Mouse (Mus musculus): ENCODE measurements around the gene Gtf2h4. TPM values are rescaled to one million over a fixed set of nuclear protein-coding genes. Genes with fewer than 3 reads are reported as not detected.
A peak's percentile ranks its signal among the peaks of the same experiment; 100 is the strongest.

Gtf2h4 gene
- polyA plus RNA-seq, 1 experiment from 2014 or later, result 29.2 TPM

- Histone ChIP-seq H3K36me3 (peaks cover 62% of the 10 kb centered on the region), H3K4me1 (replicated peaks) (peaks cover 30% of the 10 kb centered on the region), H3K4me3 (no peak overlapping the region), H3K27me3 (no peaks in the 10 kb centered on the region), H3K27ac (no peak overlapping the region), H3K4me2 (no peak overlapping the region), H3K9ac (0 out of 2 replicates have a peak overlapping the region, but pooled peaks have one; percentile 19), H3K9me3 (no peaks in the 10 kb centered on the region)
- WGBS, result 94% methylated on average over 5 of the region's 5 CpGs
- ATAC-seq (ENCODE audit: low FRiP score), result no peak
Observed at GRCm38 (mm10) chr17:35693906-35694305, 20.4 kb upstream of the Gtf2h4 start.

GRCm38 (mm10) chr17:35692368-35692767 is 18.8 kb upstream of the Gtf2h4 start:
- Histone ChIP-seq H3K9ac (no peak overlapping the region), H3K4me3 (no peak overlapping the region), H3K4me1 (replicated peaks) (peaks cover 15% of the 10 kb centered on the region), H3K36me3 (peaks cover 78% of the 10 kb centered on the region), H3K27ac (no peak overlapping the region), H3K9me3 (no peaks in the 10 kb centered on the region), H3K4me2 (no peak overlapping the region), H3K27me3 (no peaks in the 10 kb centered on the region)
- ATAC-seq (ENCODE audit: low FRiP score), result no peak
- WGBS, result 88% methylated on average over 4 of the region's 4 CpGs

- no peak for ATAC-seq (ENCODE audit: low FRiP score)
- Histone ChIP-seq H3K4me3 (no peak overlapping the region), H3K9ac (no peak overlapping the region), H3K9me3 (no peaks in the 10 kb centered on the region), H3K27ac (no peak overlapping the region), H3K4me1 (replicated peaks) (peaks cover 10% of the 10 kb centered on the region), H3K36me3 (peaks cover 83% of the 10 kb centered on the region), H3K27me3 (no peaks in the 10 kb centered on the region), H3K4me2 (no peak overlapping the region)
- 78% methylated on average over 4 of the region's 4 CpGs for WGBS
Observed at GRCm38 (mm10) chr17:35691811-35692210, 18.3 kb upstream of the Gtf2h4 start.

- 91% methylated on average over 18 of the region's 18 CpGs for WGBS
- Histone ChIP-seq H3K4me2 (no peak overlapping the region), H3K27ac (no peak overlapping the region), H3K9me3 (no peaks in the 10 kb centered on the region), H3K9ac (no peak overlapping the region; the same call in 1 of the 2 replicates), H3K36me3 (peaks cover 91% of the 10 kb centered on the region), H3K27me3 (no peaks in the 10 kb centered on the region), H3K4me3 (no peak overlapping the region), H3K4me1 (replicated peaks) (peaks cover 15% of the 10 kb centered on the region)
- no peak for ATAC-seq (ENCODE audit: low FRiP score)
Observed at GRCm38 (mm10) chr17:35689936-35690645, 16.6 kb upstream of the Gtf2h4 start.

GRCm38 (mm10) chr17:35688347-35689175 is 15.0 kb upstream of the Gtf2h4 start:
- Histone ChIP-seq H3K36me3 (peaks cover 98% of the 10 kb centered on the region), H3K9me3 (no peaks in the 10 kb centered on the region), H3K27ac (no peak overlapping the region; the same call in 1 of the 2 replicates), H3K9ac (peak overlapping the region; percentile 26; the same call in 1 of the 2 replicates), H3K4me2 (no peak overlapping the region), H3K4me1 (replicated peaks) (peaks cover 16% of the 10 kb centered on the region), H3K4me3 (no peak overlapping the region), H3K27me3 (no peaks in the 10 kb centered on the region)
- ATAC-seq (ENCODE audit: low FRiP score), result no peak
- WGBS, result 90% methylated on average over 25 of the region's 25 CpGs

GRCm38 (mm10) chr17:35685061-35685460 is 11.5 kb upstream of the Gtf2h4 start:
- H3K9ac ChIP-seq, result 0 out of 2 replicates have a peak overlapping the region, but pooled peaks have one; percentile 49
- peaks cover 98% of the 10 kb centered on the region for H3K36me3 ChIP-seq
- H3K9me3 ChIP-seq, result no peaks in the 10 kb centered on the region
- ATAC-seq (ENCODE audit: low FRiP score), result no peak
- no peak overlapping the region for H3K4me2 ChIP-seq
- WGBS, result 56% methylated on average over 9 of the region's 9 CpGs
- H3K27ac ChIP-seq, result peak overlapping the region; percentile 66
- no peak overlapping the region for H3K4me3 ChIP-seq
- peaks cover 16% of the 10 kb centered on the region for H3K4me1 ChIP-seq (replicated peaks)
- no peaks in the 10 kb centered on the region for H3K27me3 ChIP-seq

- Histone ChIP-seq H3K4me3 (no peak overlapping the region), H3K4me2 (no peak overlapping the region), H3K9me3 (no peaks in the 10 kb centered on the region), H3K4me1 (replicated peaks) (peaks cover 16% of the 10 kb centered on the region), H3K36me3 (peaks cover 68% of the 10 kb centered on the region), H3K9ac (no peak overlapping the region), H3K27ac (peak overlapping the region; percentile 8), H3K27me3 (no peaks in the 10 kb centered on the region)
- no peak for ATAC-seq (ENCODE audit: low FRiP score)
- WGBS, result 87% methylated on average over 13 of the region's 13 CpGs
Observed at GRCm38 (mm10) chr17:35681986-35682385, 8.4 kb upstream of the Gtf2h4 start.

GRCm38 (mm10) chr17:35680591-35680990 is 7.1 kb upstream of the Gtf2h4 start:
- Histone ChIP-seq H3K4me1 (replicated peaks) (peaks cover 6% of the 10 kb centered on the region), H3K27me3 (no peaks in the 10 kb centered on the region), H3K36me3 (peaks cover 54% of the 10 kb centered on the region), H3K4me2 (no peak overlapping the region), H3K9ac (no peak overlapping the region), H3K9me3 (no peaks in the 10 kb centered on the region), H3K27ac (peak overlapping the region; percentile 40; the same call in 1 of the 2 replicates), H3K4me3 (no peak overlapping the region)
- ATAC-seq (ENCODE audit: low FRiP score), result no peak
- WGBS, result 45% methylated on average over 6 of the region's 6 CpGs

- no peak for ATAC-seq (ENCODE audit: low FRiP score)
- 94% methylated on average over 6 of the region's 6 CpGs for WGBS
- H3K4me1 ChIP-seq (replicated peaks), result peaks cover 18% of the 10 kb centered on the region
- H3K36me3 ChIP-seq, result peaks cover 14% of the 10 kb centered on the region
- no peaks in the 10 kb centered on the region for H3K9me3 ChIP-seq
- no peak overlapping the region for H3K27ac ChIP-seq
- H3K9ac ChIP-seq, result 0 out of 2 replicates have a peak overlapping the region, but pooled peaks have one; percentile 90
- peak overlapping the region; percentile 84 for H3K4me2 ChIP-seq
- no peaks in the 10 kb centered on the region for H3K27me3 ChIP-seq
- H3K4me3 ChIP-seq, result no peak overlapping the region; the same call in 1 of the 2 replicates
Observed at GRCm38 (mm10) chr17:35672527-35672926, 1.0 kb downstream of the Gtf2h4 start.

GRCm38 (mm10) chr17:35671846-35672245 is 1.7 kb downstream of the Gtf2h4 start:
- Histone ChIP-seq H3K4me1 (replicated peaks) (peaks cover 20% of the 10 kb centered on the region), H3K4me3 (no peak overlapping the region), H3K27me3 (no peaks in the 10 kb centered on the region), H3K9me3 (no peaks in the 10 kb centered on the region), H3K36me3 (peaks cover 14% of the 10 kb centered on the region), H3K9ac (no peak overlapping the region; the same call in 1 of the 2 replicates), H3K4me2 (no peak overlapping the region), H3K27ac (no peak overlapping the region)
- ATAC-seq (ENCODE audit: low FRiP score), result no peak
- 89% methylated on average over 6 of the region's 6 CpGs for WGBS

GRCm38 (mm10) chr17:35669731-35670130 is 3.8 kb downstream of the Gtf2h4 start:
- WGBS, result 92% methylated on average over 9 of the region's 9 CpGs
- Histone ChIP-seq H3K4me3 (no peak overlapping the region), H3K4me1 (replicated peaks) (peaks cover 30% of the 10 kb centered on the region), H3K27ac (no peak overlapping the region), H3K9ac (no peak overlapping the region), H3K27me3 (no peaks in the 10 kb centered on the region), H3K9me3 (no peaks in the 10 kb centered on the region), H3K4me2 (no peak overlapping the region), H3K36me3 (peaks cover 15% of the 10 kb centered on the region)
- ATAC-seq (ENCODE audit: low FRiP score), result no peak

- Histone ChIP-seq H3K27ac (peak within 1 kb of the TSS; percentile 90), H3K4me3 (peak within 1 kb of the TSS; percentile 65), H3K9me3 (no peaks in the 10 kb centered on the region), H3K36me3 (peaks cover 34% of the 10 kb centered on the region), H3K9ac (peak within 1 kb of the TSS; percentile 83), H3K4me1 (replicated peaks) (peaks cover 22% of the 10 kb centered on the region), H3K27me3 (no peaks in the 10 kb centered on the region), H3K4me2 (peak within 1 kb of the TSS; percentile 90)
- peak; percentile 91 for ATAC-seq (ENCODE audit: low FRiP score)
- WGBS, result under 1% methylated on average over 61 of the region's 61 CpGs
Observed at GRCm38 (mm10) chr17:35667334-35668065, 6.0 kb downstream of the Gtf2h4 start, which contains the start of gene Vars2. Gene Vars2 (minus strand): TSS chr17:35667592.
